Mouse (Mus musculus) hindbrain, embryonic 14.5 days (tissue): ENCODE measurements around the gene Fat3. TPM values are rescaled to one million over a fixed set of nuclear protein-coding genes. Genes with fewer than 3 reads are reported as not detected.

ENCODE experiments used
- ATAC-seq: fragments of 200-750 bp; cut with Nextera tagmentation; 2 replicates; pipeline ENCODE4 v1.8.0; 2017; ENCODE audit warnings: moderate number of reproducible peaks, mild to moderate bottlenecking, moderate TSS enrichment, moderate library complexity; ENCODE audit not compliant: low FRiP score
- DNase-seq: peaks from one replicate; pipeline ENCODE4 v3.0.0-alpha.2; 2015; ENCODE audit warnings: low spot score
- H3K27ac ChIP-seq: fragments of 300-500 bp; sonication (generic); 2 replicates; pipeline ENCODE4 v1.5.1; 2014; ENCODE audit warnings: mild to moderate bottlenecking, moderate library complexity
- H3K27me3 ChIP-seq: fragments of 300-500 bp; sonication (generic); 2 replicates; pipeline ENCODE4 v1.6.1; 2014; ENCODE audit warnings: mild to moderate bottlenecking, low read length, mixed read lengths; ENCODE audit not compliant: control insufficient read depth, insufficient read depth
- H3K36me3 ChIP-seq: fragments of 300-500 bp; sonication (generic); replicated peaks from 2 replicates; pipeline ENCODE4 v1.6.1; 2014; ENCODE audit not compliant: control insufficient read depth, insufficient read depth
- H3K4me1 ChIP-seq: fragments of 300-500 bp; sonication (generic); replicated peaks from 2 replicates; pipeline ENCODE4 v1.6.1; 2014; ENCODE audit warnings: antibody characterized with exemption, low read length, mixed read lengths; ENCODE audit not compliant: control insufficient read depth, insufficient read depth
- H3K4me2 ChIP-seq: fragments of 300-500 bp; sonication (generic); replicated peaks from 2 replicates; pipeline ENCODE4 v1.6.1; 2014; ENCODE audit warnings: mild to moderate bottlenecking, moderate library complexity
- H3K4me3 ChIP-seq: fragments of 300-500 bp; sonication (generic); replicated peaks from 2 replicates; pipeline ENCODE4 v1.5.1; 2014; ENCODE audit warnings: mild to moderate bottlenecking, low read length
- H3K9ac ChIP-seq: fragments of 300-500 bp; sonication (generic); 2 replicates; pipeline ENCODE4 v1.6.1; 2014
- H3K9me3 ChIP-seq: fragments of 300-500 bp; sonication (generic); 2 replicates; pipeline ENCODE4 v1.6.1; 2016; ENCODE audit warnings: low read length; ENCODE audit not compliant: control insufficient read depth
- WGBS: fragments of 180-500 bp; shearing (Covaris S2); extraction: QIAGEN DNeasy Blood & Tissue Kit; methylation state at CpG from one replicate; pipeline ENCODE4 v1.1.7; 2014; 5-methylcytosine and 5-hydroxymethylcytosine counted together
- polyA plus RNA-seq: library from polyadenylated mRNA; unstranded; fragments of >200 nt; fragmentation: Nextera tagmentation; extraction: Ambion mirVana; gene quantifications from 2 replicates; pipeline ENCODE4 v1.2.1, GENCODE M21; 2014

Fat3 gene
- polyA plus RNA-seq = 17.5 and 18.7 TPM in 2 replicates

DNA sequence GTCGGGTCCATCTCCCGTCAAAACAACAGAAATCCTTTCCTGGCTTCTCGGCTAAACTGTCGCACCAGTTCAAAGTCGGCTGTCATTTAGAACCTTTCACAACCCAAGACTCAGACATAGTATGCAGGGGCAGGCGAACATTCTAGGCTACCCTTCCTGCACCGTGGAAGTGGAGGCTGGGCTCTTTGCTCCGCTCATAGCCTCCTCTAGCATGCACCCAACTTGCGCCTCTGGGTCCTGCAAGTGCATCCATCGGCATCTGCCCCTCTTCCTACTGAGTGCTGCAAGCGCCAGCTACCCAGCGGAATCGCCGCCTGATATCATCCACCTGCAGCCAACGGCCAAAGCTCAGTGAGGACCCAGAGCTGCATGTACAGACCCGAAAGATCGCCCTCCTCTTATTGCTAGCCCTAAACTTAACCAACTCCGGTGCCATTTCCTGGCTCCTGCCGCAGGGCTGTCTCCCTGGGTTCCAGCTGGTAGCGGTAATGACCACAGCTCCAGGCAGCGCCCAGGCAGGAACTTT is at the start of gene Fat3:
Fat3 (minus strand) TSS at position 100 of the 526 bp plus-strand sequence.
- Histone ChIP-seq H3K4me2 (peak within 1 kb of the TSS; percentile 74), H3K27me3 (no peaks in the 10 kb centered on the region), H3K9me3 (no peaks in the 10 kb centered on the region), H3K4me1 (peaks cover 19% of the 10 kb centered on the region), H3K4me3 (peak within 1 kb of the TSS; percentile 66), H3K36me3 (no peaks in the 10 kb centered on the region), H3K9ac (peak within 1 kb of the TSS; percentile 81), H3K27ac (peak within 1 kb of the TSS; percentile 94)
- DNase-seq (peak; percentile 45), ATAC-seq (0 out of 2 replicates have a peak, but pooled peaks have one; percentile 25)
- WGBS = under 1% methylated on average over 21 of the region's 21 CpGs

DNA sequence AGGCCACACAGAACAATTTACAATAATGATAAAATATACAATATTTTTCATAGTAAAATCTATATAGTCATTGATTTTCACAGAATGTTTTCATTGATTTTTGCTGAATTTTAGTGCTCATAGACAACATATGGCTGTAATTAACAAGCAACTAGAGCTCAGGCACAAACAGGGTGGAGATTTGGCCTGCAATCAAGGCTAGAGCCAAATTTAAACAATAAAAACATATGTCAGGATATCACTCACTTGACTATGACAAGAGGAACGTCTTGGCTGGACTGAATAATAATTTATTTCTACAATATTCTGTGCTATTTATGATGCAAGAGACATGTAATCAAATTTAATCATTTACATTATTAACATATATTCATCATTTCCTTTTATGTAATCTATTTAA is 31.8 kb upstream of the Fat3 start:
- no peak overlapping the region for H3K4me2 ChIP-seq
- no peak overlapping the region for H3K9ac ChIP-seq
- no peaks in the 10 kb centered on the region for H3K27me3 ChIP-seq
- H3K36me3 ChIP-seq = no peaks in the 10 kb centered on the region
- WGBS = 42% methylated on average over 1 of the region's 1 CpGs
- ATAC-seq (no peak), DNase-seq (no peak)
- H3K4me3 ChIP-seq = no peak overlapping the region
- H3K27ac ChIP-seq = no peak overlapping the region
- no peaks in the 10 kb centered on the region for H3K4me1 ChIP-seq
- H3K9me3 ChIP-seq = no peaks in the 10 kb centered on the region

DNA sequence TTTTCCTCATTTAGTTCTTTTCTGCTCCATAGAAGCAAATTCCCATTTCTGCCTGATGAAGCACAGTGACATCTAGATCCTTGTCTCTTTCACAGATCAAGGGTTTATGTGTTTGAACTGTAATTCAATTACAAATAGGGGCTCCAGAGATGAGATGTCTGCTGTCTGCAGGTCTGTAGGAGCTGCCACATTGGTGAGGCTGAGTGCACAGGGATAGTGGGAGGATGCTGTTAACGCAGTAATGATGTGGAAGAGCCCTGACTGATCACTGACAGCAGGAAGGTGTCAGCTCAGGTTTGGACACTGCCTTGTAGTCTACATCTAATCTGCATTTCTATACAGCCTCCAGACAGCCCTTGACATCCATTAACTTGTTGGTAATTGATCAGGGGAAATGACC is 16.5 kb upstream of the Fat3 start:
- H3K4me1 ChIP-seq = no peaks in the 10 kb centered on the region
- H3K4me3 ChIP-seq = no peak overlapping the region
- no peak overlapping the region for H3K4me2 ChIP-seq
- ATAC-seq (no peak), DNase-seq (no peak)
- H3K9me3 ChIP-seq = no peaks in the 10 kb centered on the region
- no peak overlapping the region for H3K9ac ChIP-seq
- no peak overlapping the region for H3K27ac ChIP-seq
- H3K27me3 ChIP-seq = no peaks in the 10 kb centered on the region
- WGBS = 41% methylated on average over 1 of the region's 1 CpGs
- no peaks in the 10 kb centered on the region for H3K36me3 ChIP-seq

DNA sequence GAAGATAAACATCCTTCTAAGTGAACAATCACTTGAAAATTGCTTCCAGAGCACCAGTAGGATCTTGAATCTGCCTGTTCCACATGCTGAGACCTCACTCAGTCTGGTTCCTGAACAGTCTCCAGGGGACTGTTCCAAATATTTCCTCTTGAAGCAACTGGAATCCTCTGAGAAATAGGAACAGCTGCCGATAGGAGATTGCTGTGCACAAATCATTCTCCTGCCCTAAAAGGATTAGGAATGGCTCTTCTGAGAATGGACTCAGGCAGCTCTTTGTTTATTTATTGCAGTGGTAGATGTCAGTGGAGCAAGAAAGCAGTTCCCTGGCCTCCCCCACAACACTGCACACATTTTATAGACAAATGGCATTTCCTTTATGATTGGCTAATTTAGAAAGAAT is 10.9 kb upstream of the Fat3 start:
- Histone ChIP-seq H3K9ac (no peak overlapping the region), H3K9me3 (no peaks in the 10 kb centered on the region), H3K36me3 (no peaks in the 10 kb centered on the region), H3K4me3 (no peak overlapping the region), H3K27me3 (no peaks in the 10 kb centered on the region), H3K4me1 (no peaks in the 10 kb centered on the region), H3K4me2 (no peak overlapping the region), H3K27ac (no peak overlapping the region)
- WGBS = 33% methylated on average over 1 of the region's 1 CpGs
- ATAC-seq = no peak
- no peak for DNase-seq

DNA sequence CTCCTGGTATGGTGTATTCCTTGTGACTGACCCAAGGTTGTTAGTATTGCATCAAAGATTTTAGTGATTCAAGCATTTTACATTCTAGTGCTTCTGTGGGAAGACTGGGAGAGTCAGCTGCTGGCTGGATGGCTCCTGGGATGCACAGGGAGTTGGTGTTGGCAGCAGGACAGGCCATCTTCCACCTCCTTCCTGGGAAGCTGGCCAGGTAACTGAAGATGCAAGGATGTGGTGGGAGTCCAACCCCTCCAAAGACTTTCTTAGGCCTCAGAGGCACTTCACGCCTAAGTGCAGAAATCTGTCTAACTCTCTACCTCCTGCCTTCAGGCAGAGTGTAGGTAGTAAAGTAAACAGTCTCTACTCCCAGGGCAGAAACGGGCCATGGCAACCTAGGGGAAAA is 2.7 kb upstream of the Fat3 start:
- Histone ChIP-seq H3K27ac (no peak overlapping the region), H3K4me2 (no peak overlapping the region), H3K4me3 (no peak overlapping the region), H3K9me3 (no peaks in the 10 kb centered on the region), H3K9ac (no peak overlapping the region), H3K27me3 (no peaks in the 10 kb centered on the region), H3K36me3 (no peaks in the 10 kb centered on the region), H3K4me1 (peaks cover 14% of the 10 kb centered on the region)
- no peak for DNase-seq
- 75% methylated on average over 2 of the region's 2 CpGs for WGBS
- ATAC-seq = no peak

DNA sequence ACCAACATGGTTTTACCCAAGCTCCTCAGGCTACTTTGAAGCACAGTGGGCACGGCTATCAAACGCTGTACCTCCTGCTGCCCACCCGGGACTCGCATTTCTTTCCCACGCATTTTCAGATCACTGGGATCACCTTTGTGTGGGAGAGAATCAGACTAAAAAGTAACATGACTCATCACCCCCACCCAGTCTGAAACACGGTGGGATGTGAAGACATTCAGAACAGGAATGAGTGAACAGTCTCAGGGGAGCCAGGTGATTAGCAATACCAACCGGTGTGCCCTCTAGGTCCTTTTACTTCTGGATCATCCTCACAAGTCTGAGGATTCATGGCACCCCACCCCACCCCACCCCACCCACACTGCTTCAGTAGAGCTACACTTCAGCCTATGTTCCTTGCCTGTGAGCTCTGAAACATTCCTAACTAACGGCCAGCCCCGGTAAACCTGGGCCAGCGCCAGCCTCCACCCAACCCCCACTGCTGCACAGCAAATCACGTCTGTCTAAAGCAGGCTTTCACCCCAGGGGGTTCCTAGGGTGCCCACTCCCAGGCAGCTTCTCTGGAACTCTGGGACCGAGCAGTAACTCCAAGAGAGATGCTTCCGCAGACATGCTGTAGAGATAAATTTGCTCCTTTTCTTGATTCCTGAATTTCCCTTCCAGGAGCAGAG is 1.7 kb upstream of the Fat3 start:
- H3K4me1 ChIP-seq = peaks cover 19% of the 10 kb centered on the region
- H3K9me3 ChIP-seq = no peaks in the 10 kb centered on the region
- no peaks in the 10 kb centered on the region for H3K36me3 ChIP-seq
- H3K4me2 ChIP-seq = peak overlapping the region; percentile 74
- DNase-seq (no peak), ATAC-seq (no peak)
- peak overlapping the region; percentile 94 for H3K27ac ChIP-seq
- peak overlapping the region; percentile 66 for H3K4me3 ChIP-seq
- H3K9ac ChIP-seq = peak overlapping the region; percentile 81
- 8% methylated on average over 13 of the region's 13 CpGs for WGBS
- H3K27me3 ChIP-seq = no peaks in the 10 kb centered on the region

DNA sequence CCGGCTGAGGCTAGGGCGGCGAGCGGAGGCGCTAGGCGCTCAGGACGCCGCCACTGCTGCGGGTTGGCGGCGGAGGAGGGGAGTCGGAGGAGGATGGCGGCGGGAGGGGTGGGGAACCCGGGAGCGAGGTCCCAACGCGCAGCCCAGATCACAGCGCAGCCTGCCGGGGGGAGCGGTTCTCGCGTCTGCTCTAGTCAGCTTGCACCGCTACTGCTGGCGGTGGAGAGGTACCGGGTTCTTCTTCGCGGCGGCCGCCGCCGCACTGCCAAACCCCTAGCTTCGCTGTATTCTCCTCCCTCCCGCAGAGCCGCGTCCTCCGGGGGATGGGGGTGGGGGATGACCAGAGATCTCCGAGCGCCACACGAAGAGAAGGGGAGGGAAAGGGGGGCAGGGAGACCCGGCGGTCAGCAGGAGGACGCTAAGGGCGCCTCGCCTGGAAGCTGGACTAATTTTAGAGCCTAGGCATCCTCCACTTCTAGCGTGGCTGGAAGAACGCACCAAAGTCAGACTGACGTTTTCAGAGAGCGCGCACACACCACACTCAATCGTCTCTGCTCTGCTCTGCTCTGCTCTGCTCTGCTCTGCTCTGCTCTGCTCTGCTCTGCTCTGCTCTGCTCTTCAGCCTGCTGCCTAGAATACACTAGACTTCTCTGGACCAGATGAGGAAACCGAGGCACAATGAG is 1.0 kb upstream of the Fat3 start:
- DNase-seq = peak; percentile 79
- H3K4me2 ChIP-seq = peak overlapping the region; percentile 74
- H3K27ac ChIP-seq = peak overlapping the region; percentile 94
- H3K9ac ChIP-seq = peak overlapping the region; percentile 81
- H3K4me1 ChIP-seq = peaks cover 19% of the 10 kb centered on the region
- H3K36me3 ChIP-seq = no peaks in the 10 kb centered on the region
- H3K9me3 ChIP-seq = no peaks in the 10 kb centered on the region
- WGBS = under 1% methylated on average over 51 of the region's 52 CpGs
- no peaks in the 10 kb centered on the region for H3K27me3 ChIP-seq
- ATAC-seq = peak; percentile 84
- H3K4me3 ChIP-seq = peak overlapping the region; percentile 66

DNA sequence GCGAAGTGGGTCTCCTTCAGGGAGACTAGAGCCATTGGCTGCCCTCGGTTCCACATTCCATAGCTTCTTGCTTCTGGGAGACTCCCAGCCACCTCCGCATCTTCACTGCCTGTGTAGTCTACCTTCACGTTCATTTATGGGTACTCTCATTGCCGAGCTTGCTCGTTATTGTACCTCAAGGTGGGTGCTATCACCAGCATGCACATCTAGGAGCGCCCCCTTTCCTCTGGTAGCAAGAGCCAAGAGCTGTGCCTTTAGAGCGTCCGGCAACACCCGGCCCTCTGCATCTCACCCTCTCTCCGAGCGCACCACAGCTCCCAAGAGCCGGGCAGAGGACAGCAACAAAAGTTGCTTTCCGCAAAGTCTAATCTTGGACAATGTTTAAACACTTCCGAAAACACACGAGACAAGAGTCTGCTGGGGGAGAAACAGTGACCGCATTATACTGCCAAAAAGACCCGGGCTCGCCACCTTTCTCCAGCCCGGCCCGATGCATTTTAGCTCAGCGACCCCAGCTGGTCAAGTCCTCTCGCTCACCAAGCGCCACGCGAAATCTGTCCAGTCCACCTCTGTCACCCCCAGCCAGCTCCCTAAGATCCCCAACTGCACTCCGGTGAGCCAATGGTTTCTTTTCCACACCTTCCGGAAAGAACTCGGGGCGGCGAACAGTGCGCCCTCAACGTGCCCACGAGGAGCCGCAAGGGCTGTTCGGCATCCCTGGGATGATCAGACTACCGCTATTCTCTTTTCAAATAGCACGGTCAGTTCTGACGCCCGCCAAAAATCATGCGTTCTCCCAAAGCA is 501 bp downstream of the Fat3 start:
- H3K9ac ChIP-seq = peak overlapping the region; percentile 81
- DNase-seq = peak; percentile 68
- peak overlapping the region; percentile 74 for H3K4me2 ChIP-seq
- H3K27ac ChIP-seq = peak overlapping the region; percentile 94
- H3K9me3 ChIP-seq = no peaks in the 10 kb centered on the region
- peaks cover 19% of the 10 kb centered on the region for H3K4me1 ChIP-seq
- no peaks in the 10 kb centered on the region for H3K27me3 ChIP-seq
- WGBS = under 1% methylated on average over 41 of the region's 41 CpGs
- no peaks in the 10 kb centered on the region for H3K36me3 ChIP-seq
- peak; percentile 59 for ATAC-seq
- peak overlapping the region; percentile 66 for H3K4me3 ChIP-seq
